Mouse (Mus musculus): ENCODE results near the gene Zfp423. TPM values are rescaled to one million over a fixed set of nuclear protein-coding genes. Genes with fewer than 3 reads are reported as not detected.

Gene Zfp423
- polyA plus RNA-seq, 1 experiment from 2014 or later = 41.3 TPM

- Histone ChIP-seq H3K9me3 (no peaks in the 10 kb centered on the region), H3K4me1 (replicated peaks) (peaks cover 31% of the 10 kb centered on the region), H3K4me3 (no peak overlapping the region), H3K27ac (no peak overlapping the region; the same call in 1 of the 2 replicates), H3K27me3 (ENCODE audit: insufficient read depth, poor library complexity, severe bottlenecking) (peaks cover 6% of the 10 kb centered on the region; the same call in 1 of the 2 replicates), H3K36me3 (peaks cover 55% of the 10 kb centered on the region)
- no peak for DNase-seq (ENCODE audit: low spot score)
- whole genome bisulfite sequencing = 89% methylated on average over 26 of the region's 26 CpGs
Measured at GRCm38 (mm10) chr8:87667914-87668643, 291.3 kb downstream of the Zfp423 start.

- H3K27ac ChIP-seq = no peak overlapping the region
- peaks cover 52% of the 10 kb centered on the region for H3K36me3 ChIP-seq
- DNase-seq (ENCODE audit: low spot score) = no peak
- 93% methylated on average over 6 of the region's 6 CpGs for WGBS
- H3K9me3 ChIP-seq = no peaks in the 10 kb centered on the region
- H3K27me3 ChIP-seq (ENCODE audit: insufficient read depth, poor library complexity, severe bottlenecking) = peaks cover 14% of the 10 kb centered on the region
- no peak overlapping the region for H3K4me3 ChIP-seq
- peaks cover 38% of the 10 kb centered on the region for H3K4me1 ChIP-seq (replicated peaks)
Measured at GRCm38 (mm10) chr8:87667297-87667696, 292.1 kb downstream of the Zfp423 start.

- WGBS = 91% methylated on average over 8 of the region's 8 CpGs
- DNase-seq (ENCODE audit: low spot score) = no peak
- Histone ChIP-seq H3K27ac (no peak overlapping the region), H3K4me1 (replicated peaks) (peaks cover 50% of the 10 kb centered on the region), H3K36me3 (peaks cover 46% of the 10 kb centered on the region), H3K9me3 (no peaks in the 10 kb centered on the region), H3K4me3 (no peak overlapping the region), H3K27me3 (ENCODE audit: insufficient read depth, poor library complexity, severe bottlenecking) (peaks cover 33% of the 10 kb centered on the region)
Measured at GRCm38 (mm10) chr8:87665337-87665736, 294.1 kb downstream of the Zfp423 start.

GRCm38 (mm10) chr8:87664217-87664509 lies 295.2 kb downstream of the Zfp423 start:
- peaks cover 45% of the 10 kb centered on the region for H3K27me3 ChIP-seq (ENCODE audit: insufficient read depth, poor library complexity, severe bottlenecking)
- H3K4me1 ChIP-seq (replicated peaks) = peaks cover 59% of the 10 kb centered on the region
- 93% methylated on average over 2 of the region's 2 CpGs for WGBS
- H3K9me3 ChIP-seq = no peaks in the 10 kb centered on the region
- no peak overlapping the region for H3K27ac ChIP-seq
- DNase-seq (ENCODE audit: low spot score) = no peak
- peaks cover 35% of the 10 kb centered on the region for H3K36me3 ChIP-seq
- no peak overlapping the region for H3K4me3 ChIP-seq

GRCm38 (mm10) chr8:87663349-87664216 lies 295.8 kb downstream of the Zfp423 start:
- Histone ChIP-seq H3K4me1 (replicated peaks) (peaks cover 59% of the 10 kb centered on the region), H3K27ac (peak overlapping the region; percentile 80), H3K27me3 (ENCODE audit: insufficient read depth, poor library complexity, severe bottlenecking) (peaks cover 50% of the 10 kb centered on the region), H3K9me3 (no peaks in the 10 kb centered on the region), H3K36me3 (peaks cover 34% of the 10 kb centered on the region), H3K4me3 (peak overlapping the region; percentile 46)
- peak; percentile 88 for DNase-seq (ENCODE audit: low spot score)
- 14% methylated on average over 18 of the region's 18 CpGs for WGBS

GRCm38 (mm10) chr8:87662811-87663341 lies 296.5 kb downstream of the Zfp423 start:
- Histone ChIP-seq H3K27me3 (ENCODE audit: insufficient read depth, poor library complexity, severe bottlenecking) (peaks cover 54% of the 10 kb centered on the region), H3K36me3 (peaks cover 31% of the 10 kb centered on the region), H3K4me3 (peak overlapping the region; percentile 46), H3K4me1 (replicated peaks) (peaks cover 53% of the 10 kb centered on the region), H3K27ac (peak overlapping the region; percentile 80), H3K9me3 (no peaks in the 10 kb centered on the region)
- peak; percentile 64 for DNase-seq (ENCODE audit: low spot score)
- 2% methylated on average over 25 of the region's 25 CpGs for WGBS

- Histone ChIP-seq H3K4me1 (replicated peaks) (peaks cover 51% of the 10 kb centered on the region), H3K36me3 (0 out of 2 replicates have a peak, but pooled peaks cover 26% of the 10 kb centered on the region), H3K27ac (peak overlapping the region; percentile 80; the same call in 1 of the 2 replicates), H3K9me3 (no peaks in the 10 kb centered on the region), H3K4me3 (peak overlapping the region; percentile 46), H3K27me3 (ENCODE audit: insufficient read depth, poor library complexity, severe bottlenecking) (peaks cover 57% of the 10 kb centered on the region)
- 4% methylated on average over 27 of the region's 27 CpGs for WGBS
- DNase-seq (ENCODE audit: low spot score) = peak; percentile 52
Measured at GRCm38 (mm10) chr8:87662307-87662771, 297.1 kb downstream of the Zfp423 start.

- Histone ChIP-seq H3K27ac (peak overlapping the region; percentile 77; the same call in 1 of the 2 replicates), H3K27me3 (ENCODE audit: insufficient read depth, poor library complexity, severe bottlenecking) (peaks cover 57% of the 10 kb centered on the region), H3K36me3 (0 out of 2 replicates have a peak, but pooled peaks cover 14% of the 10 kb centered on the region), H3K4me3 (peak overlapping the region; percentile 41), H3K9me3 (no peaks in the 10 kb centered on the region), H3K4me1 (replicated peaks) (peaks cover 62% of the 10 kb centered on the region)
- 6% methylated on average over 34 of the region's 34 CpGs for WGBS
- peak; percentile 39 for DNase-seq (ENCODE audit: low spot score)
Measured at GRCm38 (mm10) chr8:87660916-87661910, 298.2 kb downstream of the Zfp423 start.

- Histone ChIP-seq H3K4me1 (replicated peaks) (peaks cover 65% of the 10 kb centered on the region), H3K36me3 (0 out of 2 replicates have a peak, but pooled peaks cover 5% of the 10 kb centered on the region), H3K9me3 (no peaks in the 10 kb centered on the region), H3K27ac (peak overlapping the region; percentile 77), H3K27me3 (ENCODE audit: insufficient read depth, poor library complexity, severe bottlenecking) (peaks cover 57% of the 10 kb centered on the region), H3K4me3 (peak overlapping the region; percentile 41)
- WGBS = 2% methylated on average over 43 of the region's 43 CpGs
- peak; percentile 37 for DNase-seq (ENCODE audit: low spot score)
Measured at GRCm38 (mm10) chr8:87660029-87660915, 299.1 kb downstream of the Zfp423 start.

GRCm38 (mm10) chr8:87657488-87657887 lies 301.9 kb downstream of the Zfp423 start:
- DNase-seq (ENCODE audit: low spot score) = no peak
- H3K9me3 ChIP-seq = no peaks in the 10 kb centered on the region
- H3K36me3 ChIP-seq = no peaks in the 10 kb centered on the region
- peaks cover 45% of the 10 kb centered on the region for H3K27me3 ChIP-seq (ENCODE audit: insufficient read depth, poor library complexity, severe bottlenecking)
- peaks cover 47% of the 10 kb centered on the region for H3K4me1 ChIP-seq (replicated peaks)
- no peak overlapping the region for H3K4me3 ChIP-seq
- 72% methylated on average over 4 of the region's 4 CpGs for WGBS
- no peak overlapping the region for H3K27ac ChIP-seq

All from hindbrain, embryonic 10.5 days (tissue).